Mouse (Mus musculus) lung, adult 2 months (tissue): ENCODE data around the gene Pla2g2c.

Source experiments
- CTCF ChIP-seq: fragments of 200-500 bp; IDR thresholded peaks from 2 replicates; pipeline ENCODE4 v1.5.1; 2011; ENCODE audit warnings: mild to moderate bottlenecking, low read length, control low read depth; ENCODE audit not compliant: insufficient read depth
- POLR2A ChIP-seq: fragments of 200-500 bp; IDR thresholded peaks from 2 replicates; pipeline ENCODE4 v1.6.1; 2011; ENCODE audit warnings: low read depth, mild to moderate bottlenecking, control low read depth, low read length, borderline replicate concordance; ENCODE audit errors: extremely low read depth

- no peak for TF ChIP-seq CTCF
- TF ChIP-seq POLR2A = no peak
These were observed 12.0 kb upstream of the Pla2g2c start for GRCm38 (mm10) chr4:138712621-138713020.
